Mouse (Mus musculus): ENCODE measurements at regions not wholly inside any gene's neighbourhood (a gene's known extent, or its start where the extent isn't known, plus 50 kb on each side); places are given as distances from the start of the nearest gene placed in this dataset.

- TF ChIP-seq CTCF (IDR thresholded peaks at IDR 0.05; ENCODE audit: control insufficient read depth, insufficient read depth, insufficient read length) = no peak
- TF ChIP-seq MAX (IDR thresholded peaks at IDR 0.05) = no peak
- TF ChIP-seq MYOD1 (IDR thresholded peaks at IDR 0.05; ENCODE audit: control insufficient read depth, insufficient read length, low read depth) = no peak
- TF ChIP-seq USF1 (IDR thresholded peaks at IDR 0.05; ENCODE audit: low read depth) = no peak
- TF ChIP-seq MYOG (IDR thresholded peaks at IDR 0.05; ENCODE audit: control insufficient read depth, extremely low read depth, insufficient read length) = no peak
- no peak for TF ChIP-seq CEBPB (IDR thresholded peaks at IDR 0.05; ENCODE audit: low read depth)
- TF ChIP-seq FOSL1 (IDR thresholded peaks at IDR 0.05; ENCODE audit: insufficient read depth, low read length, poor library complexity, severe bottlenecking) = no peak
- Histone ChIP-seq H3K27me3 (ENCODE audit: control insufficient read depth, insufficient read depth, insufficient read length) (no peaks in the 10 kb centered on the region), H3K36me3 (ENCODE audit: control insufficient read depth, insufficient read depth) (no peaks in the 10 kb centered on the region), H3K4me3 (ENCODE audit: insufficient read depth, poor library complexity, severe bottlenecking) (no peak overlapping the region), H3K79me3 (ENCODE audit: low read depth) (no peaks in the 10 kb centered on the region), H3ac (ENCODE audit: control insufficient read depth, insufficient read length, low read depth) (no peak overlapping the region), H3K79me2 (ENCODE audit: control insufficient read depth, insufficient read depth) (no peaks in the 10 kb centered on the region)
These were observed 51.8 kb upstream of the Sv2b start for GRCm38 (mm10) chr7:75360874-75361273.

GRCm38 (mm10) chr7:75362541-75362940, 53.5 kb upstream of the Sv2b start:
- no peak for TF ChIP-seq CEBPB (IDR thresholded peaks at IDR 0.05; ENCODE audit: low read depth)
- no peak for TF ChIP-seq FOSL1 (IDR thresholded peaks at IDR 0.05; ENCODE audit: insufficient read depth, low read length, poor library complexity, severe bottlenecking)
- TF ChIP-seq MYOG (IDR thresholded peaks at IDR 0.05; ENCODE audit: control insufficient read depth, extremely low read depth, insufficient read length) = no peak
- TF ChIP-seq MYOD1 (IDR thresholded peaks at IDR 0.05; ENCODE audit: control insufficient read depth, insufficient read length, low read depth) = no peak
- TF ChIP-seq MAX (IDR thresholded peaks at IDR 0.05) = no peak
- no peak for TF ChIP-seq USF1 (IDR thresholded peaks at IDR 0.05; ENCODE audit: low read depth)
- TF ChIP-seq CTCF (IDR thresholded peaks at IDR 0.05; ENCODE audit: control insufficient read depth, insufficient read depth, insufficient read length) = no peak
- H3K79me3 ChIP-seq (ENCODE audit: low read depth) = no peaks in the 10 kb centered on the region
- H3ac ChIP-seq (ENCODE audit: control insufficient read depth, insufficient read length, low read depth) = no peak overlapping the region
- H3K79me2 ChIP-seq (ENCODE audit: control insufficient read depth, insufficient read depth) = no peaks in the 10 kb centered on the region
- H3K27me3 ChIP-seq (ENCODE audit: control insufficient read depth, insufficient read depth, insufficient read length) = no peaks in the 10 kb centered on the region
- H3K4me3 ChIP-seq (ENCODE audit: insufficient read depth, poor library complexity, severe bottlenecking) = no peak overlapping the region
- no peaks in the 10 kb centered on the region for H3K36me3 ChIP-seq (ENCODE audit: control insufficient read depth, insufficient read depth)

GRCm38 (mm10) chr7:75365480-75365879, 56.4 kb upstream of the Sv2b start:
- H3K36me3 ChIP-seq (ENCODE audit: control insufficient read depth, insufficient read depth) = no peaks in the 10 kb centered on the region
- H3K79me2 ChIP-seq (ENCODE audit: control insufficient read depth, insufficient read depth) = no peaks in the 10 kb centered on the region
- no peak overlapping the region for H3K4me3 ChIP-seq (ENCODE audit: insufficient read depth, poor library complexity, severe bottlenecking)
- no peak overlapping the region for H3ac ChIP-seq (ENCODE audit: control insufficient read depth, insufficient read length, low read depth)
- TF ChIP-seq CEBPB (IDR thresholded peaks at IDR 0.05; ENCODE audit: low read depth) (no peak), MYOD1 (IDR thresholded peaks at IDR 0.05; ENCODE audit: control insufficient read depth, insufficient read length, low read depth) (no peak), MAX (IDR thresholded peaks at IDR 0.05) (no peak), MYOG (IDR thresholded peaks at IDR 0.05; ENCODE audit: control insufficient read depth, extremely low read depth, insufficient read length) (no peak), USF1 (IDR thresholded peaks at IDR 0.05; ENCODE audit: low read depth) (no peak), FOSL1 (IDR thresholded peaks at IDR 0.05; ENCODE audit: insufficient read depth, low read length, poor library complexity, severe bottlenecking) (no peak), CTCF (IDR thresholded peaks at IDR 0.05; ENCODE audit: control insufficient read depth, insufficient read depth, insufficient read length) (no peak)
- H3K79me3 ChIP-seq (ENCODE audit: low read depth) = no peaks in the 10 kb centered on the region
- no peaks in the 10 kb centered on the region for H3K27me3 ChIP-seq (ENCODE audit: control insufficient read depth, insufficient read depth, insufficient read length)

GRCm38 (mm10) chr7:75366285-75366882, 57.3 kb upstream of the Sv2b start:
- H3K79me3 ChIP-seq (ENCODE audit: low read depth) = no peaks in the 10 kb centered on the region
- H3K27me3 ChIP-seq (ENCODE audit: control insufficient read depth, insufficient read depth, insufficient read length) = no peaks in the 10 kb centered on the region
- no peak overlapping the region for H3K4me3 ChIP-seq (ENCODE audit: insufficient read depth, poor library complexity, severe bottlenecking)
- H3ac ChIP-seq (ENCODE audit: control insufficient read depth, insufficient read length, low read depth) = no peak overlapping the region
- no peaks in the 10 kb centered on the region for H3K79me2 ChIP-seq (ENCODE audit: control insufficient read depth, insufficient read depth)
- TF ChIP-seq CTCF (IDR thresholded peaks at IDR 0.05; ENCODE audit: control insufficient read depth, insufficient read depth, insufficient read length) = peak; percentile 81
- TF ChIP-seq CEBPB (IDR thresholded peaks at IDR 0.05; ENCODE audit: low read depth) = no peak
- H3K36me3 ChIP-seq (ENCODE audit: control insufficient read depth, insufficient read depth) = no peaks in the 10 kb centered on the region

DNA sequence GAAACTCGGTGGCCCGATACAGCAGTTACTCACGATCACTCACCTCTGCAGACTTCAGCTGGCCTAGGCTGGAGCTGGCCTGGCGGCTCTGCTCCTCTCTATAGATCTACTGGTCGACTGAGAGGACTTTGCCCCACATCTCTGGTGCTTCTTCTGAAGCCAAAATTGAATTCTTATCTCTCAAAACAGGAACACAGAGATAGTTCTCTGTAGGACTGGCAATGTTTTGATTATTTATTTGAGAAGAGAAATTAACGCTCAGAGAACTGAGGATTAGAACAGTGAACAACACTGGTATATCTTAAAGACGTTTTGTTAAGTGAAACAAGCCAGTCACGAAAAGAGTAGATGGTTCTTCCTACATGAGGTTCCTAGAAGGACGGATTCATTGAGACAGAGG, 59.3 kb upstream of the Sv2b start:
- TF ChIP-seq CTCF (IDR thresholded peaks at IDR 0.05; ENCODE audit: control insufficient read depth, insufficient read depth, insufficient read length) (no peak), MAX (IDR thresholded peaks at IDR 0.05) (no peak), MYOD1 (IDR thresholded peaks at IDR 0.05; ENCODE audit: control insufficient read depth, insufficient read length, low read depth) (no peak), CEBPB (IDR thresholded peaks at IDR 0.05; ENCODE audit: low read depth) (no peak), FOSL1 (IDR thresholded peaks at IDR 0.05; ENCODE audit: insufficient read depth, low read length, poor library complexity, severe bottlenecking) (no peak), USF1 (IDR thresholded peaks at IDR 0.05; ENCODE audit: low read depth) (no peak), MYOG (IDR thresholded peaks at IDR 0.05; ENCODE audit: control insufficient read depth, extremely low read depth, insufficient read length) (no peak)
- Histone ChIP-seq H3K36me3 (ENCODE audit: control insufficient read depth, insufficient read depth) (no peaks in the 10 kb centered on the region), H3K79me2 (ENCODE audit: control insufficient read depth, insufficient read depth) (no peaks in the 10 kb centered on the region), H3ac (ENCODE audit: control insufficient read depth, insufficient read length, low read depth) (no peak overlapping the region), H3K79me3 (ENCODE audit: low read depth) (no peaks in the 10 kb centered on the region), H3K4me3 (ENCODE audit: insufficient read depth, poor library complexity, severe bottlenecking) (no peak overlapping the region), H3K27me3 (ENCODE audit: control insufficient read depth, insufficient read depth, insufficient read length) (no peaks in the 10 kb centered on the region)

DNA sequence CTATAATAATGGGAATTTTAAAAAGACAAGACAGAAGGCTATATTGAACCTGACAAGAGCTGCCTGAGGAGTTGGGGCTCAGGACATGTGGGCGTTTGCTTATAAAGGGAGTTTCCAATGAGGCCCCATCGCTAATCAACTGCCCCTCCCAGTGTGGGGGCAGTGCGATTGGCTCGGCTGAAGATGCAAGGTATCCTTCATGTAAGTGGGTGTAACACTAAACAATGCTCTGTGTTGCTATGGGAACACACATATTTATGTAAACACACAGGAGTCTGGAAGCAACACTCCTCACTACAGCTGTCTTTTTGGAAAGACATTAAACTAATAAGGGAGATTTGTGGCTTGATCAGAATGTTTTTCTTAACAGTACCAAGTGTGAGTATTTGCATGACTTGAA, 60.3 kb upstream of the Sv2b start:
- TF ChIP-seq USF1 (IDR thresholded peaks at IDR 0.05; ENCODE audit: low read depth) = no peak
- TF ChIP-seq MYOG (IDR thresholded peaks at IDR 0.05; ENCODE audit: control insufficient read depth, extremely low read depth, insufficient read length) = no peak
- TF ChIP-seq MYOD1 (IDR thresholded peaks at IDR 0.05; ENCODE audit: control insufficient read depth, insufficient read length, low read depth) = no peak
- TF ChIP-seq CEBPB (IDR thresholded peaks at IDR 0.05; ENCODE audit: low read depth) = no peak
- no peak for TF ChIP-seq MAX (IDR thresholded peaks at IDR 0.05)
- TF ChIP-seq FOSL1 (IDR thresholded peaks at IDR 0.05; ENCODE audit: insufficient read depth, low read length, poor library complexity, severe bottlenecking) = no peak
- no peak for TF ChIP-seq CTCF (IDR thresholded peaks at IDR 0.05; ENCODE audit: control insufficient read depth, insufficient read depth, insufficient read length)
- Histone ChIP-seq H3K79me3 (ENCODE audit: low read depth) (no peaks in the 10 kb centered on the region), H3K4me3 (ENCODE audit: insufficient read depth, poor library complexity, severe bottlenecking) (no peak overlapping the region), H3K79me2 (ENCODE audit: control insufficient read depth, insufficient read depth) (no peaks in the 10 kb centered on the region), H3ac (ENCODE audit: control insufficient read depth, insufficient read length, low read depth) (no peak overlapping the region), H3K36me3 (ENCODE audit: control insufficient read depth, insufficient read depth) (no peaks in the 10 kb centered on the region), H3K27me3 (ENCODE audit: control insufficient read depth, insufficient read depth, insufficient read length) (no peaks in the 10 kb centered on the region)

Measured in C2C12 (cell line).